ENCODE assay signal across 27 mouse cellular contexts in the genomic region with DNA sequence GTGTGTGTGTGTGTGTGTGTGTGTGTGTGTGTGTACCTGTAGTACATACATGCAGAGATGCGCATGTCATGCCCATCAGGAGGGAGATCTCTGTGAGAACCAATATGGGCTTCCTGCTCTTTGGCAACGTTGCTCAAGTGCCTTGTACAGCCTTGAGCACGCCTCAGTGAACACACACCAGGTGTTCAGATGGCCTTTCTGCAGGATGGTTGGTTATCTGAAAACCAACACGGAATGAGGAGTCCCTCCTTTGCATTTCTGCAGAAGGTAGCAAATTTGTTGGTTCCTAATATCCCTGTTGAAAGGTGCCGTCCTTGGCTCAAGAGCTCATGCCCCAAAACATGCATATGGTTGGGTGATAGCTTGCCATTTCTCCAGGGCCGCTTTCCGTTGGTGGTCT. TPM values are rescaled to one million over a fixed set of nuclear protein-coding genes. Genes with fewer than 3 reads are reported as not detected.
DNase-seq lines count a peak whose midpoint lies in the region; ATAC-seq and TF ChIP-seq lines count a peak whose summit lies in the region.
"Had no signal": no experiment of that assay in that cellular context is flagged by ENCODE, and none has a peak within 500 bp of the region (broad histone marks: within the 10 kb centered on the region; RNA-seq: fewer than 3 reads in every experiment).

No protein-coding gene starts in this region.

- no peak overlapping the region for H3K4me2 ChIP-seq in stomach, postnatal 0 days (replicated peaks; ENCODE audit: low read depth)
- H3K4me2 ChIP-seq: embryonic facial prominence, embryonic 13.5 days; embryonic facial prominence, embryonic 15.5 days; forebrain, embryonic 12.5 days had no signal

- TF ChIP-seq POLR2A in small intestine, adult 2 months (IDR thresholded peaks at IDR 0.05; ENCODE audit: low read depth, low read length) = no peak

- H3K4me1 ChIP-seq in small intestine, adult 2 months (ENCODE audit: control insufficient read depth, insufficient read depth, insufficient read length, low read length) = peaks cover 22% of the 10 kb centered on the region; the same call in 1 of the 2 replicates
- no peaks in the 10 kb centered on the region for H3K4me1 ChIP-seq in stomach, postnatal 0 days (replicated peaks; ENCODE audit: control insufficient read depth, insufficient read depth)
- H3K4me1 ChIP-seq: embryonic facial prominence, embryonic 13.5 days; embryonic facial prominence, embryonic 15.5 days; forebrain, embryonic 10.5 days; forebrain, embryonic 12.5 days had no signal

- no peaks in the 10 kb centered on the region for H3K9me3 ChIP-seq in stomach, postnatal 0 days (ENCODE audit: control insufficient read depth, low read length)
- H3K9me3 ChIP-seq: embryonic facial prominence, embryonic 13.5 days; embryonic facial prominence, embryonic 15.5 days; forebrain, embryonic 10.5 days; forebrain, embryonic 12.5 days had no signal

- intact Hi-C loops in left cerebral cortex, postnatal 4 days (cut with DNase I) = no loop called here
- intact Hi-C loops in left cerebral cortex, postnatal 14 days (cut with DNase I) = no loop called here

- no peaks in the 10 kb centered on the region for H3K27me3 ChIP-seq in small intestine, adult 2 months (ENCODE audit: control insufficient read depth, insufficient read depth, low read length)
- H3K27me3 ChIP-seq in stomach, postnatal 0 days (ENCODE audit: control insufficient read depth, insufficient read depth, low read length) = no peaks in the 10 kb centered on the region
- H3K27me3 ChIP-seq: embryonic facial prominence, embryonic 13.5 days; embryonic facial prominence, embryonic 15.5 days; forebrain, embryonic 12.5 days had no signal

- H3K4me3 ChIP-seq in small intestine, adult 2 months (ENCODE audit: low read depth, low read length) = no peak overlapping the region
- no peak overlapping the region for H3K4me3 ChIP-seq in stomach, postnatal 0 days (ENCODE audit: low read depth, low read length)
- H3K4me3 ChIP-seq: embryonic facial prominence, embryonic 13.5 days; embryonic facial prominence, embryonic 15.5 days; erythroblast, embryonic 14.5 days; forebrain, embryonic 10.5 days; forebrain, embryonic 12.5 days had no signal

- no peak overlapping the region for H3K9ac ChIP-seq in stomach, postnatal 0 days (ENCODE audit: low read length)
- H3K9ac ChIP-seq: embryonic facial prominence, embryonic 13.5 days; embryonic facial prominence, embryonic 15.5 days; forebrain, embryonic 12.5 days had no signal

- peaks cover 9% of the 10 kb centered on the region for H3K36me3 ChIP-seq in small intestine, adult 2 months (ENCODE audit: control insufficient read depth, insufficient read depth, low read length)
- H3K36me3 ChIP-seq in stomach, postnatal 0 days (ENCODE audit: control insufficient read depth, insufficient read depth, low read length) = no peaks in the 10 kb centered on the region
- H3K36me3 ChIP-seq: embryonic facial prominence, embryonic 13.5 days; embryonic facial prominence, embryonic 15.5 days; forebrain, embryonic 10.5 days; forebrain, embryonic 12.5 days had no signal

- peak overlapping the region; percentile 54; the same call in 1 of the 2 replicates for H3K27ac ChIP-seq in small intestine, adult 2 months (ENCODE audit: insufficient read depth, low read depth, low read length)
- H3K27ac ChIP-seq in stomach, postnatal 0 days (replicated peaks) = no peak overlapping the region
- H3K27ac ChIP-seq: embryonic facial prominence, embryonic 13.5 days; embryonic facial prominence, embryonic 15.5 days; forebrain, embryonic 10.5 days; forebrain, embryonic 12.5 days had no signal

- no peak for ATAC-seq in cerebellum, adult (ENCODE audit: insufficient number of reproducible peaks, low FRiP score, low TSS enrichment)
- no peak for ATAC-seq in stomach, postnatal 0 days (ENCODE audit: low FRiP score, low TSS enrichment)
- ATAC-seq: forebrain, embryonic 14.5 days; forebrain, embryonic 16.5 days had no signal

- peak; percentile 57 to 65 for DNase-seq in cerebellum, postnatal 10 days
- DNase-seq in cerebellum, adult 11-12 months = no peak
- DNase-seq in cerebellum, postnatal 25 days = peak; percentile 11 to 33
- peak; percentile 14 for DNase-seq in left cerebral cortex, postnatal 4 days
- DNase-seq in left cerebral cortex, postnatal 14 days (ENCODE audit: low spot score in 2 of 2) = no peak
- no peak for DNase-seq in stomach, postnatal 0 days (ENCODE audit: low spot score)
- DNase-seq: adrenal gland, adult 2 months; adrenal gland, postnatal 10 days; adrenal gland, postnatal 25 days; cerebellum, adult 9-10 months; embryo, embryonic 11 days had no signal

- TF ChIP-seq CTCF in small intestine, adult 2 months (IDR thresholded peaks at IDR 0.05; ENCODE audit: extremely low read depth, insufficient read length, insufficient replicate concordance, low read depth, low read length) = no peak
- TF ChIP-seq CTCF in stomach, postnatal 0 days (IDR thresholded peaks at IDR 0.05; ENCODE audit: low read depth) = no peak

- WGBS in small intestine, adult 2 months = 73% methylated on average over 7 of the region's 7 CpGs
- 85% methylated on average over 7 of the region's 7 CpGs for WGBS in stomach, postnatal 0 days

- TF ChIP-seq EP300 in stomach, postnatal 0 days (optimal IDR thresholded peaks at IDR 0.05) = no peak

RNA-seq across cellular contexts. Expression of a gene that starts 8.7 kb away (rescaled TPM):
- not detected for total RNA-seq in left cerebral cortex, postnatal 4 days (2021)
- total RNA-seq in left cerebral cortex, postnatal 14 days (2021) = not detected
- 4.6 and 51.9 TPM in 2 replicates for polyA plus RNA-seq in small intestine, adult 2 months (2012; rRNA removed)
- polyA plus RNA-seq in stomach, postnatal 0 days (2015; fragmentation: Nextera tagmentation; extraction: Ambion mirVana) = not detected in 2 replicates
- total RNA-seq: adrenal gland, adult 2 months; adrenal gland, postnatal 10 days; adrenal gland, postnatal 25 days; adrenal gland, postnatal 4 days; common myeloid progenitor, adult 5-6 weeks; MEL had no signal
- polyA plus RNA-seq: adrenal gland, adult 2 months; C2C12; embryonic facial prominence, embryonic 11.5 days; embryonic facial prominence, embryonic 13.5 days; embryonic facial prominence, embryonic 15.5 days; erythroblast, embryonic 14.5 days; forebrain, embryonic 10.5 days; forebrain, embryonic 12.5 days; forebrain, embryonic 14.5 days; forebrain, embryonic 16.5 days had no signal

RNA-seq across cellular contexts. Expression of a gene that starts 45.1 kb away (rescaled TPM):
- total RNA-seq in left cerebral cortex, postnatal 4 days (2021) = not detected
- total RNA-seq in left cerebral cortex, postnatal 14 days (2021) = not detected
- 3.2 and 53.8 TPM in 2 replicates for polyA plus RNA-seq in small intestine, adult 2 months (2012; rRNA removed)
- polyA plus RNA-seq in stomach, postnatal 0 days (2015; fragmentation: Nextera tagmentation; extraction: Ambion mirVana) = 0.04 and 0.06 TPM in 2 replicates
- total RNA-seq: adrenal gland, adult 2 months; adrenal gland, postnatal 10 days; adrenal gland, postnatal 25 days; adrenal gland, postnatal 4 days; common myeloid progenitor, adult 5-6 weeks; MEL had no signal
- polyA plus RNA-seq: adrenal gland, adult 2 months; brain, embryonic 14.5 days; C2C12; embryonic facial prominence, embryonic 11.5 days; embryonic facial prominence, embryonic 13.5 days; embryonic facial prominence, embryonic 15.5 days; erythroblast, embryonic 14.5 days; forebrain, embryonic 10.5 days; forebrain, embryonic 12.5 days; forebrain, embryonic 14.5 days; forebrain, embryonic 16.5 days; frontal cortex, adult 2 months had no signal

Comparison
In these comparisons a context has a peak if more than half of its experiments do, and no peak if none do; other contexts are left out.
1. DNase-seq: peak in cerebellum, postnatal 10 days (2 of 2), cerebellum, postnatal 25 days (2 of 2) and left cerebral cortex, postnatal 4 days (single experiment); none in cerebellum, adult 11-12 months (single experiment), left cerebral cortex, postnatal 14 days (0 of 2) and stomach, postnatal 0 days (single experiment).